Mouse (Mus musculus) neutrophil, adult 65 days (primary cell): ENCODE measurements around the gene Perp. TPM values are rescaled to one million over a fixed set of nuclear protein-coding genes. Genes with fewer than 3 reads are reported as not detected.

ENCODE experiments used
- total RNA-seq: library from RNA; stranded (reverse); gene quantifications from 2 replicates; pipeline ENCODE4 v1.2.4, GENCODE M21; 2023

Perp gene
- total RNA-seq = 41.4 and 49.3 TPM in 2 replicates

DNA sequence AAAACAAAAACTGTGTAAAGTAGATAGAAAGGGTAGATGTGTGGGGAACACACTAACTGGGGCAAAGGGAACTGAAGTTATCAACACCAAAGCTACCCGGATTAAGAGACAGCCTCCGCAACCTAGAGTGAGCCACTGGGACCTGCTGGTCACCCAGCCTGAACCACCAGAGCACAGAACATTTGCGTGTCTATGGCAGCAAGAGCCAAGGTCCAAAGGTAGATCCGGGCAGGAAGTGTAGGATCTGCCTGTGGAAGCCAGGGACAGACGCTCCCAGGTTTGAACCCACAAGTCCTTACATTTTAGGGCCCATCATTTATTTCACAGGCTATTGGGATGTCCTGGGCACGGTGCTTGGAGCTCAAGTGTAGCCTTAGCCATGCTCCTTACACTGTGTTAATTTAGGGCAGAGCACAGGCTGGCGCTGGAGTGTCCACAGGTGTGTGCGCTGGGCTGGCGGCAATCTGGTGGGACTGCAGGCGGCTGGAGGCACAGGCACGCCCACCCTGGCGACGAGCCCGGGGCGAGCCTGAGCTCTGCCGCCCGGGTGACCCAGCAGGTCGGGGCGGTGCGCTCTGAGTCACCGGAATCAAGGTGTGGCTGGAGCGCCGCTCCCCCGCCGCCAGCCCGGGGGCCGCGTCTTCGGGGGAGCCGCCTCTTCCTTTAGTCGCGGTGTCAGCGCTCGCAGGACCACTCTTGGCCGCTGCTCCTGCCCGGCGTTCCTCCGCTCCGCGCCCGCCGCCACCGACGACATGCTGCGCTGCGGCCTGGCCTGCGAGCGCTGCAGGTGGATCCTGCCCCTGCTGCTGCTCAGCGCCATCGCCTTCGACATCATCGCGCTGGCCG is at the start of gene Perp:
TSS of gene Perp (plus strand) at position 580 of the 846 bp plus-strand sequence.

Other genes with a start within 250 kb of the Perp start
- gene Arfgef3, start 101.1 kb upstream of the Perp start, total RNA-seq = 0.22 and 0.23 TPM in 2 replicates
- gene Gm4922, start 58.2 kb upstream of the Perp start, total RNA-seq = not detected in 2 replicates
- gene Tnfaip3, start 170.6 kb downstream of the Perp start, total RNA-seq = 493 and 512 TPM in 2 replicates